Comparison of ENCODE assay signal across 8 mouse cellular contexts in the genomic region with DNA sequence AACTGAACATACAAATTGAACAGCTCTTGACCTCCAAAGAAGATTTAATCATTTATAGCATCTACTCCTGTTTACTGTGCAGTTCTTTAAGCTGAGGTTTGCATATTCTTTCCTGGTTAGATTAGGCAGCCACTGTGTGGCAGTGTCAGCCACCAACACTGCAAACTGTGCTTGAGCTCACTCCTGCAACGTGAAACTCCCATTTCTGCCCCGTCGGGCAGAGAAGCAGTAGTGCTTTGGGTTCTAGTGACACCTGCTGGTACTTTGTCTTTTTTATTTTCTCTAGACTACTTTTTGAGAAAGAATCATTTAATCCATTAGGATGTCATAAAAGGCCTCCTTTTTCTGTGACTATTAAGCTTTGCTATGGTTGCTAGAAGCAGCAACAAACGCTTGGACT.
DNase-seq lines count a peak whose midpoint lies in the region; ATAC-seq and TF ChIP-seq lines count a peak whose summit lies in the region.

No protein-coding gene starts in this region.

- H3K4me3 ChIP-seq in cortical plate, adult 2 months (ENCODE audit: insufficient read depth, low read length) = no peak overlapping the region

- ATAC-seq in hematopoietic stem cell, adult 5-6 weeks (replicated peaks in 1 of 2; ENCODE audit: insufficient read depth in 1 of 2, low FRiP score in 2 of 2, low TSS enrichment in 1 of 2, low read depth in 1 of 2, poor library complexity in 2 of 2, severe bottlenecking in 2 of 2) = peak; percentile 88 to 93
- peak; percentile 90 for ATAC-seq in megakaryocyte progenitor cell, adult 5-6 weeks (replicated peaks; ENCODE audit: poor library complexity)

- no peak for TF ChIP-seq POLR2A in cortical plate, adult 2 months (IDR thresholded peaks at IDR 0.05; ENCODE audit: extremely low read depth, insufficient read depth, low read length)

- TF ChIP-seq CTCF in cortical plate, adult 2 months (IDR thresholded peaks at IDR 0.05; ENCODE audit: extremely low read depth, insufficient read depth, low read length) = peak; percentile 82

- no peak overlapping the region for H3K27ac ChIP-seq in cortical plate, adult 2 months (ENCODE audit: insufficient read depth, low read length)

- peak; percentile 20 for DNase-seq in gastrocnemius, postnatal 10 days
- no peak for DNase-seq in gastrocnemius, postnatal 25 days
- peak; percentile 46 for DNase-seq in Muller cell, postnatal 12 days (ENCODE audit: inconsistent ontology term)
- peak; percentile 62 for DNase-seq in layer of hippocampus, adult 9-11 months
- peak; percentile 67 for DNase-seq in telencephalon, adult 2 months (ENCODE audit: low read depth, low spot score)

- H3K4me1 ChIP-seq in cortical plate, adult 2 months (ENCODE audit: control insufficient read depth, insufficient read depth, low read length) = no peaks in the 10 kb centered on the region; the same call in 1 of the 2 replicates
